Mouse (Mus musculus): ENCODE data around the gene Sftpd. TPM values are rescaled to one million over a fixed set of nuclear protein-coding genes. Genes with fewer than 3 reads are reported as not detected.

Sftpd gene
- polyA plus RNA-seq, 1 experiment from 2014 or later = not detected

DNA sequence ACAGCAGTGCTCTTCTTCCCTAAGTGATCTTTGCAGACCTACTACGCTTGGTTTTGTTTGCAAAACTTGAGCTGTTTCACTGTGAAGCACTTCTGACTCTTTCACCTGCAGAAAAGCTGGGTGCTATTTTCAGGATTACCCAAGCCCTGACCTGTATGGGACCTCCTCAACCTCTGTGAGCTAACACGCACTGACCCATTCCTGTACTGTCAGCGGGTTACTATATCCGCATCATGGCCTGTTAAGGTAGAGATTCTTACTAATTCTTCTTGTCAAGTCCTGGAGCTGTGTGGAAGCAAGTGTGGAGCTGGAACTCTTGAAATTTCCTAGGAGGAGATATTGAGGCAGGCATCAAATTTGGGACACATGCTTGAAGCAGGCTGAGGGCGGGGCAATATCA, 60.3 kb downstream of the Sftpd start:
- DNase-seq (ENCODE audit: low spot score) (no peak), ATAC-seq (ENCODE audit: low FRiP score) (no peak)
- H3K36me3 ChIP-seq (ENCODE audit: control insufficient read depth, insufficient read depth, low read length) = no peaks in the 10 kb centered on the region
- H3K4me2 ChIP-seq (replicated peaks; ENCODE audit: low read depth, low read length) = no peak overlapping the region
- H3K9me3 ChIP-seq (ENCODE audit: control insufficient read depth, low read length) = no peaks in the 10 kb centered on the region
- 88% methylated on average over 5 of the region's 5 CpGs for WGBS
- H3K27ac ChIP-seq (ENCODE audit: low read depth, low read length) = no peak overlapping the region
- no peaks in the 10 kb centered on the region for H3K4me1 ChIP-seq (replicated peaks; ENCODE audit: control insufficient read depth, insufficient read depth, low read length)
- no peaks in the 10 kb centered on the region for H3K27me3 ChIP-seq (ENCODE audit: control insufficient read depth, insufficient read depth, low read length)
- H3K9ac ChIP-seq (ENCODE audit: low read depth, low read length) = no peak overlapping the region
- no peak overlapping the region for H3K4me3 ChIP-seq (ENCODE audit: low read depth, low read length)

Other genes starting within 250 kb of the Sftpd start
- gene Tspan14, start 218.3 kb downstream of the Sftpd start, polyA plus RNA-seq (2014; fragmentation: Nextera tagmentation; extraction: Ambion mirVana) = 96.5 and 105 TPM in 2 replicates
- gene Fam213a, start 171.4 kb downstream of the Sftpd start, polyA plus RNA-seq (2014; fragmentation: Nextera tagmentation; extraction: Ambion mirVana) = 54.9 and 65.8 TPM in 2 replicates
- gene Dydc2, start 115.9 kb downstream of the Sftpd start, polyA plus RNA-seq (2014; fragmentation: Nextera tagmentation; extraction: Ambion mirVana) = 0.32 and 0.93 TPM in 2 replicates
- 0.63 TPM in 1 of 2 replicates, not detected in the other for gene Dydc1, start 112.2 kb downstream of the Sftpd start, polyA plus RNA-seq (2014; fragmentation: Nextera tagmentation; extraction: Ambion mirVana)
- gene Mat1a, start 80.1 kb downstream of the Sftpd start, polyA plus RNA-seq (2014; fragmentation: Nextera tagmentation; extraction: Ambion mirVana) = not detected in 2 replicates
- not detected in 2 replicates for gene Sftpa1, start 53.4 kb downstream of the Sftpd start, polyA plus RNA-seq (2014; fragmentation: Nextera tagmentation; extraction: Ambion mirVana)
- not detected in 2 replicates for gene Mbl1, start 33.7 kb downstream of the Sftpd start, polyA plus RNA-seq (2014; fragmentation: Nextera tagmentation; extraction: Ambion mirVana)
- 0.11 TPM in 1 of 2 replicates, not detected in the other for gene Gm2832, start 93.7 kb upstream of the Sftpd start, polyA plus RNA-seq (2014; fragmentation: Nextera tagmentation; extraction: Ambion mirVana)
- not detected in 2 replicates for gene Gm5798, start 163.5 kb upstream of the Sftpd start, polyA plus RNA-seq (2014; fragmentation: Nextera tagmentation; extraction: Ambion mirVana)
- not detected in 2 replicates for gene Gm7945, start 201.2 kb upstream of the Sftpd start, polyA plus RNA-seq (2014; fragmentation: Nextera tagmentation; extraction: Ambion mirVana)
- gene Gm6482, start 223.1 kb upstream of the Sftpd start, polyA plus RNA-seq (2014; fragmentation: Nextera tagmentation; extraction: Ambion mirVana) = not detected in 2 replicates